Mouse (Mus musculus) spleen, adult 2 months (tissue): ENCODE data around the gene Apoa2.

Source experiments
- CTCF ChIP-seq: fragments of 200-500 bp; IDR thresholded peaks from 2 replicates; pipeline ENCODE4 v1.5.1; 2011; ENCODE audit warnings: mild to moderate bottlenecking, inconsistent platforms; ENCODE audit not compliant: insufficient read depth, insufficient read length, insufficient replicate concordance; ENCODE audit errors: extremely low read depth
- POLR2A ChIP-seq: fragments of 200-500 bp; IDR thresholded peaks from 2 replicates; pipeline ENCODE4 v1.6.1; 2011; ENCODE audit warnings: low read depth, low read length, inconsistent platforms

DNA sequence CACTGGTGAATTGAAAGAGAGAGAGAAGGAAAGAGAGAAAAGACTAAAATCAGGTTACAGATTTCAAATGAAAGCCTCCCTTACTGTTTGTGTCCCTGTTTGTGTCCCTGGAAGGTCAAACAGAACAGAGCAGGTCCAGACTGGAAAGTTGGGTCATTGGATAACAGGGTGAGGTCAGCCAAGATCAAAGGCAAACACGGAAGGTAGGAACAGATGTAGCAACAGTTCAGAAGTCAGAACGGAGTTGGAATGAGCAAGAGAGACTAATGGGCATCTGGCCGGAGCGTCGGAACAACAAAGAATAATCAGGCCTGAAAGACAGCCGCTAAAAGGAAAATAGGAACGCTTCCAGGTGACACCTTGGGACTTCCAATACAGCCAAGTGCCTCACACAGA is 20.6 kb upstream of the Apoa2 start:
- TF ChIP-seq CTCF (no peak), POLR2A (no peak)
